Mouse (Mus musculus) urinary bladder, postnatal 10 days (tissue): ENCODE results near the gene Aldh16a1.
"Not testable (repeated sequence)": the region's sequence is repeated elsewhere in the genome, so short reads cannot be mapped to it uniquely, and the experiment has no call there.

ENCODE experiments used
- DNase-seq: peaks from one replicate; pipeline ENCODE4 v3.0.0; 2022; ENCODE audit warnings: low spot score

The Aldh16a1 gene

GRCm38 (mm10) chr7:45157459-45157858 is 3.1 kb upstream of the Aldh16a1 start:
- DNase-seq, result no peak

- DNase-seq, result no peak
Measured at GRCm38 (mm10) chr7:45156206-45156605, 1.8 kb upstream of the Aldh16a1 start.

GRCm38 (mm10) chr7:45155590-45155989 is 1.2 kb upstream of the Aldh16a1 start:
- no peak for DNase-seq

GRCm38 (mm10) chr7:45154993-45155514 is 670 bp upstream of the Aldh16a1 start:
- DNase-seq, result no peak

GRCm38 (mm10) chr7:45153586-45153985 is 798 bp downstream of the Aldh16a1 start:
- no peak for DNase-seq

GRCm38 (mm10) chr7:45153052-45153451 is 1.3 kb downstream of the Aldh16a1 start:
- not testable (repeated sequence) for DNase-seq

- DNase-seq, result no peak
Measured at GRCm38 (mm10) chr7:45151303-45151702, 3.1 kb downstream of the Aldh16a1 start.

- no peak for DNase-seq
Measured at GRCm38 (mm10) chr7:45150321-45150720, 4.1 kb downstream of the Aldh16a1 start.

- DNase-seq, result no peak
Measured at GRCm38 (mm10) chr7:45149545-45149944, 4.8 kb downstream of the Aldh16a1 start.

GRCm38 (mm10) chr7:45148534-45149098 is 5.8 kb downstream of the Aldh16a1 start:
- no peak for DNase-seq

- DNase-seq, result no peak
Measured at GRCm38 (mm10) chr7:45147899-45148298, 6.5 kb downstream of the Aldh16a1 start.

GRCm38 (mm10) chr7:45147267-45147666 is 7.1 kb downstream of the Aldh16a1 start:
- DNase-seq, result no peak

- DNase-seq, result no peak
Measured at GRCm38 (mm10) chr7:45145460-45145859, 8.9 kb downstream of the Aldh16a1 start.

- DNase-seq, result no peak
Measured at GRCm38 (mm10) chr7:45144368-45145174, 9.8 kb downstream of the Aldh16a1 start.

GRCm38 (mm10) chr7:45141914-45142313 is 12.5 kb downstream of the Aldh16a1 start:
- DNase-seq, result no peak

- DNase-seq, result no peak
Measured at GRCm38 (mm10) chr7:45141319-45141718, 13.1 kb downstream of the Aldh16a1 start.

GRCm38 (mm10) chr7:45139904-45140723 is 14.3 kb downstream of the Aldh16a1 start:
- DNase-seq, result no peak

GRCm38 (mm10) chr7:45138403-45138802 is 16.0 kb downstream of the Aldh16a1 start:
- DNase-seq, result no peak

GRCm38 (mm10) chr7:45137171-45138006 is 17.0 kb downstream of the Aldh16a1 start:
- DNase-seq, result no peak

GRCm38 (mm10) chr7:45135993-45136567 is 18.3 kb downstream of the Aldh16a1 start, which contains the start of the genes Gm45713 and Flt3l:
TSS of gene Gm45713 (minus strand) at chr7:45136231.
TSS of gene Flt3l (minus strand) at chr7:45136432.
- DNase-seq, result peak; percentile 75

- no peak for DNase-seq
Measured at GRCm38 (mm10) chr7:45135370-45135769, 19.0 kb downstream of the Aldh16a1 start.
